Mouse (Mus musculus): ENCODE data around the gene Tlcd2. TPM values are rescaled to one million over a fixed set of nuclear protein-coding genes. Genes with fewer than 3 reads are reported as not detected.

Gene Tlcd2
- total RNA-seq, 4 experiments from 2014 or later: 0.62 to 0.99 (median 0.82) TPM

DNA sequence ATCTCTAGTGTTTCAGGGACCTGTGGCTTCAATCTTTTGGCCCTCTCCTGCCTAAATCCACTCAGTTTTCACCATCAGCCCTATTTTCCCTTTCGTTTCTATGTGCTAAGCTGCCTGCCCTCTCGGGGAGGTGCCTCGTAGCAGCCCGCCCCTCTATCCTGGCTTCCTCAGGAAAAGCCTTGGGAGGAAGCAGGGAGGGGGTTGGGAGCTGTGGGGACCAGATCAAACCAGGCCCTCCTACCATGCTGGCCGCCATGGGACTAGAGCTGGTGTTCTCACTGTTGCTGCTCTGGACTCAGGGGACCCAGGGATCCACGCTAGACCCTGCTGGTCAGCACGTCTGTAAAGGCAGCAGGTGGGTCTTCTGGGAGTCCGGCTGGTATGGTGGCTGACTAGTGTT lies 51.8 kb downstream of the Tlcd2 start, which contains the start of gene Scarf1:
TSS of gene Scarf1 (plus strand) at position 205 of the 400 bp plus-strand sequence.
- DNase-seq (ENCODE audit: low spot score in 2 of 2): no peak

GRCm38 (mm10) chr11:75515186-75515585 lies 53.7 kb downstream of the Tlcd2 start:
- no peak for DNase-seq (ENCODE audit: low spot score in 2 of 2)

GRCm38 (mm10) chr11:75519834-75520633 lies 58.5 kb downstream of the Tlcd2 start:
- DNase-seq (ENCODE audit: low spot score in 2 of 2): no peak

Small RNAs within 50 kb of the gene (microRNA-seq; reads per million reads assigned to microRNA genes)
- 2,741 to 3,096 reads per million in 2 experiments for gene Mir22

Other genes with a start within 250 kb of the Tlcd2 start
- 10 to 100 TPM; 47.5 to 51.4 (median 50.2) TPM for gene Rpa1, start 113.4 kb upstream of the Tlcd2 start, total RNA-seq (2022)
- gene Smyd4, start 113.3 kb upstream of the Tlcd2 start, total RNA-seq (2022): 10 to 100 TPM; 13.9 to 22.5 (median 18.1) TPM
- 10 to 100 TPM in 2 of 4 experiments, 1 to 10 TPM in 2; 8.5 to 17.8 (median 11.3) TPM for gene Serpinf1, start 39.0 kb upstream of the Tlcd2 start, total RNA-seq (2022)
- gene Serpinf2, start 22.1 kb upstream of the Tlcd2 start, total RNA-seq (2022): under 1 TPM in 3 of 4 experiments, not detected in 1; 0.27 to 0.84 (median 0.43) TPM
- gene Wdr81, start 7.0 kb upstream of the Tlcd2 start, total RNA-seq (2022): 10 to 100 TPM; 20.2 to 22.5 (median 22.0) TPM
- gene Prpf8, start 25.1 kb downstream of the Tlcd2 start, total RNA-seq (2022): 100 to 1,000 TPM; 138 to 159 (median 149) TPM
- 1 to 10 TPM; 1.7 to 2.4 (median 2.1) TPM for gene Rilp, start 48.4 kb downstream of the Tlcd2 start, total RNA-seq (2022)
- gene Scarf1, start 51.8 kb downstream of the Tlcd2 start, total RNA-seq (2022): 1 to 10 TPM; 1.6 to 1.9 (median 1.7) TPM
- 10 to 100 TPM; 45.5 to 58.2 (median 52.2) TPM for gene Slc43a2, start 70.0 kb downstream of the Tlcd2 start, total RNA-seq (2022)
- gene Pitpna, start 126.4 kb downstream of the Tlcd2 start, total RNA-seq (2022): 100 to 1,000 TPM; 300 to 319 (median 307) TPM
- gene Inpp5k, start 169.3 kb downstream of the Tlcd2 start, total RNA-seq (2022): 10 to 100 TPM; 41.3 to 43.5 (median 42.5) TPM
- gene Myo1c, start 188.8 kb downstream of the Tlcd2 start, total RNA-seq (2022): 10 to 100 TPM; 18.2 to 27.0 (median 21.2) TPM
- 100 to 1,000 TPM; 108 to 117 (median 112) TPM for gene Crk, start 217.5 kb downstream of the Tlcd2 start, total RNA-seq (2022)